Mouse (Mus musculus): ENCODE measurements at regions not wholly inside any gene's neighbourhood (a gene's known extent, or its start where the extent isn't known, plus 50 kb on each side); places are given as distances from the start of the nearest gene placed in this dataset.
A peak's percentile ranks its signal among the peaks of the same experiment; 100 is the strongest.

DNA sequence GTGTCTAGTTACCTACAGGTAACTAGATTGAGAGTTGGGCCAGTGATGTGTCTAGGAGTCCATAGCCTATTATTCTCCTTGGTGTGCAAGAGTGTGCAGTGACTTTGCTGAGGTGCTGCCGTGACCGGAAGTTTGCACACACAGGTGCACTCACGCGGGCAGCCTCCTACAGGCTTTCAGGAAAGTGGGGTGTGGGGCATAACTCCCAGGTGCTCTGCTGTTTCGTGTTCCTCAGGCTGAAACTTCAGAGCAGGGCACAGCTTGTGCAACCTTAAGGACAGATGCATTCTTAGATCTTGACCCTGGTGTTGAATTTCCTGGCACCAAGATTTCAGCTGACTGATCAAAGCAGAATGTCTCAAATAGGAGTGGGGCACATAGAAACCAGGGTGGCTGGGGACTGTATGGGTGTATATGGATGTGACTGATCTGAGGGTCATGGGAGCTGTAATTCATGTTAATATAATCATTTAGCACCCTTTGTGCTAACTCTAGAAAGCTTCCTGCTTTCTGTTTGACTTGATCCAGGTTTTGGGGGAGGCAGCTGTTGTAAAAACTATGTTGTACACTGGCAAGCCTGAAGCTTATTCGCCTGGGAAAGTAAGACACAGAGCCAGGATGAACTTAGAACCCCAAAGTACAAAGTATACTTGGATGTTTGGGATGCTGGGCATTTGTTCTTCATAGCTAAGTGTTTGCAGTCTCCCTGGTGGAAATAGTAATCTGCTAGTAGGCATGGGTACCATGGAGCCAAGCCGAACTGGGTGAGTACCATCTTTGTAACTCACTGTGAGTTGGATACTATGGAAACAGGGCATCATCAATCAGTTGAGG, 1234.6 kb upstream of the A1bg start:
- H3K4me1 ChIP-seq (ENCODE audit: control insufficient read depth in 2 of 2, insufficient read depth in 2 of 2, low read length in 2 of 2, poor library complexity in 1 of 2), result peaks cover 2 to 15% of the 10 kb centered on the region in 2 experiments; a peak in 3 of 4 replicates
- no peak for DNase-seq (ENCODE audit: low read depth, low spot score)
- H3K4me3 ChIP-seq (ENCODE audit: insufficient read depth in 1 of 2, low read depth in 1 of 2, low read length in 2 of 2, poor library complexity in 1 of 2, severe bottlenecking in 1 of 2), result no peak overlapping the region
- H3K36me3 ChIP-seq (ENCODE audit: control insufficient read depth, insufficient read depth, low read length, poor library complexity, severe bottlenecking), result peaks cover 12% of the 10 kb centered on the region; the same call in 1 of the 2 replicates
- in situ Hi-C loops (cut with MboI; ENCODE audit: low sequenced_read_pairs in 2 of 2, unreplicated experiment in 2 of 2), result no loop called here
- H3K9ac ChIP-seq (ENCODE audit: insufficient read depth, low read depth, low read length, poor library complexity, severe bottlenecking), result no peak overlapping the region
- TF ChIP-seq ZC3H11A (IDR thresholded peaks at IDR 0.05; ENCODE audit: borderline replicate concordance, low read depth, low read length), result no peak
- TF ChIP-seq CHD2 (IDR thresholded peaks at IDR 0.05; ENCODE audit: low read depth, low read length), result no peak
- no peak for TF ChIP-seq MAFK (IDR thresholded peaks at IDR 0.05; ENCODE audit: insufficient read depth, low read depth, low read length)
- no peak overlapping the region for H3K27ac ChIP-seq (ENCODE audit: insufficient read depth, low read depth, low read length, poor library complexity, severe bottlenecking)
- no peaks in the 10 kb centered on the region for H3K9me3 ChIP-seq (ENCODE audit: control insufficient read depth, insufficient read depth, low read depth, low read length)

DNA sequence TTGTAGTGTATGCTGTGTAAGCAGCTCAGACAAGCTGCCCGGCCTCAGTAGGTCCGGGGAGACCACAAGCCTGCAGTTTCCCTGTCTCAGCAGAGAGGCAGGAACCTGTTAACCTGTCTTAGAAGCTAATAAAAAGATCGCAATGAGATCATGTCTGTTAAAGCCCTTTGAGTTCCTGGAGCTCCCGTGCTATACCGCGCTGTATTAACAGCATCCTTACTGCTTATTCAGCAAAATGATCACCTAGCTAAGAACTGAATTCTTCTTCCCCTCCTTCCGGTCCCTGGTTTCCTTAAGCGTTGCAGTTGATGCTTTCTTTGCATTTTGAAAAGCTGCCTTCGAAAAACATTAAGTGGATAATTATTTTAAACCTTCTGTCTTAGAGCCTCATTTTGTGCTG, 1230.4 kb upstream of the A1bg start:
- peaks cover 12% of the 10 kb centered on the region; the same call in 1 of the 2 replicates for H3K36me3 ChIP-seq (ENCODE audit: control insufficient read depth, insufficient read depth, low read length, poor library complexity, severe bottlenecking)
- H3K4me3 ChIP-seq (ENCODE audit: insufficient read depth in 1 of 2, low read depth in 1 of 2, low read length in 2 of 2, poor library complexity in 1 of 2, severe bottlenecking in 1 of 2), result no peak overlapping the region
- no peak overlapping the region for H3K9ac ChIP-seq (ENCODE audit: insufficient read depth, low read depth, low read length, poor library complexity, severe bottlenecking)
- TF ChIP-seq ZC3H11A (IDR thresholded peaks at IDR 0.05; ENCODE audit: borderline replicate concordance, low read depth, low read length) (no peak), MAFK (IDR thresholded peaks at IDR 0.05; ENCODE audit: insufficient read depth, low read depth, low read length) (peak; percentile 84)
- H3K27ac ChIP-seq (ENCODE audit: insufficient read depth, low read depth, low read length, poor library complexity, severe bottlenecking), result no peak overlapping the region
- DNase-seq (ENCODE audit: low read depth, low spot score), result no peak
- peaks cover 0 to 18% of the 10 kb centered on the region in 2 experiments; a peak in 2 of 4 replicates for H3K4me1 ChIP-seq (ENCODE audit: control insufficient read depth in 2 of 2, insufficient read depth in 2 of 2, low read length in 2 of 2, poor library complexity in 1 of 2)
- no peaks in the 10 kb centered on the region for H3K9me3 ChIP-seq (ENCODE audit: control insufficient read depth, insufficient read depth, low read depth, low read length)
- in situ Hi-C loops (cut with MboI; ENCODE audit: low sequenced_read_pairs in 2 of 2, unreplicated experiment in 2 of 2), result no loop called here

DNA sequence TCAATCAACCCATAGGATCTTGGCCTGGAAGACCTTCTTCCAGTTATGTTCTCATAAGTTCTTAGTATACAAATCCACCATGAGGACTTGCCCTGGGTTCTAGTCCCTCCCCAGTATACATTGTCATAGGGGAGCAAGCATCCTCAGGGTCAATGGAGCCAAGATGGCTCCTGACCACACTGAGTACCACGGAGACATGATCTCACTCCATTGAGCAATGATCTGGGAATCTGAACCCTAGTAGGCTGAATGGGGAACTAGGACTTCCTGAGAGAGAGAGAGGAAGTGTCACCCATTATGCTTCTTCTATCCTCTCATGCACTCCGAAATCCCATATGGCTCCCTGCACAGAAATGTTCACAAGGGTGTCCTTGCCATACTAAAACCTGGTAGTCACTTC, 1229.3 kb upstream of the A1bg start:
- Histone ChIP-seq H3K36me3 (ENCODE audit: control insufficient read depth, insufficient read depth, low read length, poor library complexity, severe bottlenecking) (peaks cover 10% of the 10 kb centered on the region; the same call in 1 of the 2 replicates), H3K27ac (ENCODE audit: insufficient read depth, low read depth, low read length, poor library complexity, severe bottlenecking) (no peak overlapping the region), H3K4me3 (ENCODE audit: insufficient read depth in 1 of 2, low read depth in 1 of 2, low read length in 2 of 2, poor library complexity in 1 of 2, severe bottlenecking in 1 of 2) (no peak overlapping the region), H3K9me3 (ENCODE audit: control insufficient read depth, insufficient read depth, low read depth, low read length) (no peaks in the 10 kb centered on the region), H3K9ac (ENCODE audit: insufficient read depth, low read depth, low read length, poor library complexity, severe bottlenecking) (no peak overlapping the region), H3K4me1 (ENCODE audit: control insufficient read depth in 2 of 2, insufficient read depth in 2 of 2, low read length in 2 of 2, poor library complexity in 1 of 2) (peaks cover under 1 to 27% of the 10 kb centered on the region in 2 experiments; a peak in 3 of 4 replicates)
- in situ Hi-C loops (cut with MboI; ENCODE audit: low sequenced_read_pairs in 2 of 2, unreplicated experiment in 2 of 2), result no loop called here
- no peak for DNase-seq (ENCODE audit: low read depth, low spot score)
- TF ChIP-seq CHD2 (IDR thresholded peaks at IDR 0.05; ENCODE audit: low read depth, low read length) (no peak), ZNF384 (IDR thresholded peaks at IDR 0.05; ENCODE audit: low read depth, low read length) (no peak), ZC3H11A (IDR thresholded peaks at IDR 0.05; ENCODE audit: borderline replicate concordance, low read depth, low read length) (no peak), HCFC1 (IDR thresholded peaks at IDR 0.05; ENCODE audit: borderline replicate concordance, insufficient read depth, low read length) (no peak), MAFK (IDR thresholded peaks at IDR 0.05; ENCODE audit: insufficient read depth, low read depth, low read length) (no peak)

DNA sequence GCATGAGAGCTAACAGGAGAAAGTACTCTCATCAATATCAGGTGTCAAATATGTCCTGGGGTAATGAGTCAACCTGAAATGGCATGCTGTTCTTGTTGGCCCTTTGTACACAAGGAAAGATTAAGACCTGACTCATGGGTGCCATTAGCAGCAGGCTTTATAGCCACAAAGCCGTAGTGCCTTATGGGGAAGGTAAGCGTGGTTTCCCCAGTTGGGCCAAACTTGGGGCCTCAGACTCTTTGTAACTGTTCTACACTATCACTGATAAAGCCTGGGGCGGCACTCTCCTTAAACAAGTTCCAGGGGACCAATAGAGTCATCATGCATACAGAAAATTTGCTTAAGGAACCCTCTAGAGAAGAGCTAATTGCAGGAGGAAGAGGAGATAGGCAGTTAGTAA, 1228.9 kb upstream of the A1bg start:
- H3K9me3 ChIP-seq (ENCODE audit: control insufficient read depth, insufficient read depth, low read depth, low read length), result no peaks in the 10 kb centered on the region
- no peak overlapping the region for H3K4me3 ChIP-seq (ENCODE audit: insufficient read depth in 1 of 2, low read depth in 1 of 2, low read length in 2 of 2, poor library complexity in 1 of 2, severe bottlenecking in 1 of 2)
- peaks cover 5 to 29% of the 10 kb centered on the region in 2 experiments for H3K4me1 ChIP-seq (ENCODE audit: control insufficient read depth in 2 of 2, insufficient read depth in 2 of 2, low read length in 2 of 2, poor library complexity in 1 of 2)
- no peak for TF ChIP-seq CHD2 (IDR thresholded peaks at IDR 0.05; ENCODE audit: low read depth, low read length)
- no peak for TF ChIP-seq ZC3H11A (IDR thresholded peaks at IDR 0.05; ENCODE audit: borderline replicate concordance, low read depth, low read length)
- no peak for TF ChIP-seq HCFC1 (IDR thresholded peaks at IDR 0.05; ENCODE audit: borderline replicate concordance, insufficient read depth, low read length)
- no peak for TF ChIP-seq MAFK (IDR thresholded peaks at IDR 0.05; ENCODE audit: insufficient read depth, low read depth, low read length)
- TF ChIP-seq ZNF384 (IDR thresholded peaks at IDR 0.05; ENCODE audit: low read depth, low read length), result no peak
- H3K9ac ChIP-seq (ENCODE audit: insufficient read depth, low read depth, low read length, poor library complexity, severe bottlenecking), result no peak overlapping the region
- H3K27ac ChIP-seq (ENCODE audit: insufficient read depth, low read depth, low read length, poor library complexity, severe bottlenecking), result no peak overlapping the region
- in situ Hi-C loops (cut with MboI; ENCODE audit: low sequenced_read_pairs in 2 of 2, unreplicated experiment in 2 of 2), result no loop called here
- peaks cover 9% of the 10 kb centered on the region; the same call in 1 of the 2 replicates for H3K36me3 ChIP-seq (ENCODE audit: control insufficient read depth, insufficient read depth, low read length, poor library complexity, severe bottlenecking)
- no peak for DNase-seq (ENCODE audit: low read depth, low spot score)

Data from ES-E14 (cell line).